In the genomic region with DNA sequence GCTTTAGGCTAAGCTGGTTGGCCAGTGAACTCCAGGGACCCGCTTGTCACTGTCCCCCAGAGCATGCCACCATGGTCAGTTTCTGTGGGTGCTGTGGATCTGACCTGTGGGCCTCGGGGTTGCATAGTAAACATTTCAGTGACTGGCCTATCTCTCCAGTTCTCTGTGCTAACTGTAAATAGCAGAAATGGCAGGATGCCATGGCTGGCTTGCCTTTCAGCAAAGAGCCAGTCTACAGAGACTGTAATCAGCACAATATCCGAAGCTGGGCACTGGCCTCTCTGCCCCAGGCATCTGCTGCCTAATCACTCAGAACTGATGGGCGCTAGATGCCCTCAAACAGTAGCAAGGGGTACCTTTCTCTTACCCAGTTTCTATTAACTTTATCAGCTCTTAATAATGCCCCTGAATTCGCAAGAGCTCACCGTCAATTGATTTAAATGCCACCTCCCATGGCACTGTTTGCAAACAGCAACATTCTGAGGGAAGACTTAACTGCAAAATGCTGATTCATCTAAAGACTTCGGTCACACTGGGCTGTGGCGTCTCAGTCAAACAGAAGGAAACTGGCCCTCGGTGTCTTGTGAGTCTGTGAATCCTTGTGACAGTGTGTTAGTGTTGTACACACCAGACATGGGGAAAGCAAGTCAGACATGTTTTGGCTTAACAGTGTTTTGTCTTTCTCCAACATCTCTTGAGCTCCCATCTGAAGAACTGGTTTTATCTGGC, we compare ENCODE assay signal across 8 mouse cellular contexts. TPM values are rescaled to one million over a fixed set of nuclear protein-coding genes. Genes with fewer than 3 reads are reported as not detected.
DNase-seq lines count a peak whose midpoint lies in the region; ATAC-seq and TF ChIP-seq lines count a peak whose summit lies in the region.
"Had no signal": no experiment of that assay in that cellular context is flagged by ENCODE, and none has a peak within 500 bp of the region (broad histone marks: within the 10 kb centered on the region; RNA-seq: fewer than 3 reads in every experiment).

No protein-coding gene starts in this region.

- no peak for TF ChIP-seq EP300 in stomach, postnatal 0 days (optimal IDR thresholded peaks at IDR 0.05)

- peaks cover 16% of the 10 kb centered on the region; the same call in 1 of the 2 replicates for H3K9me3 ChIP-seq in kidney, embryonic 14.5 days (ENCODE audit: control insufficient read depth, low read length)
- no peaks in the 10 kb centered on the region for H3K9me3 ChIP-seq in stomach, postnatal 0 days (ENCODE audit: control insufficient read depth, low read length)

- H3K4me3 ChIP-seq in kidney, embryonic 14.5 days (ENCODE audit: low read length), result no peak overlapping the region
- H3K4me3 ChIP-seq in stomach, postnatal 0 days (ENCODE audit: low read depth, low read length), result no peak overlapping the region
- H3K4me3 ChIP-seq: embryonic facial prominence, embryonic 13.5 days had no signal

- TF ChIP-seq CTCF in stomach, postnatal 0 days (IDR thresholded peaks at IDR 0.05; ENCODE audit: low read depth), result no peak

- no peak overlapping the region for H3K27ac ChIP-seq in kidney, embryonic 14.5 days (ENCODE audit: low read depth, low read length)
- H3K27ac ChIP-seq in stomach, postnatal 0 days (replicated peaks), result no peak overlapping the region
- H3K27ac ChIP-seq: embryonic facial prominence, embryonic 13.5 days had no signal

- peaks cover 17% of the 10 kb centered on the region for H3K36me3 ChIP-seq in kidney, embryonic 14.5 days (ENCODE audit: control insufficient read depth, insufficient read depth, low read length)
- peaks cover 16% of the 10 kb centered on the region for H3K36me3 ChIP-seq in stomach, postnatal 0 days (ENCODE audit: control insufficient read depth, insufficient read depth, low read length)

- 80% methylated on average over 9 of the region's 9 CpGs for WGBS in kidney, embryonic 14.5 days
- 66% methylated on average over 9 of the region's 9 CpGs for WGBS in stomach, postnatal 0 days

- peak; percentile 66 for DNase-seq in heart, postnatal 4 days
- DNase-seq in heart, adult 8-10 months (ENCODE audit: low spot score), result no peak
- peak; percentile 21 for DNase-seq in testis, postnatal 14 days (ENCODE audit: low spot score)
- no peak for DNase-seq in testis, postnatal 10 days (ENCODE audit: low spot score)
- DNase-seq in stomach, postnatal 0 days (ENCODE audit: low spot score), result peak; percentile 67
- DNase-seq in frontal cortex, postnatal 36 days (ENCODE audit: low spot score in 2 of 2), result no peak

- H3K9ac ChIP-seq in kidney, embryonic 14.5 days (ENCODE audit: low read depth, low read length), result no peak overlapping the region
- no peak overlapping the region for H3K9ac ChIP-seq in stomach, postnatal 0 days (ENCODE audit: low read length)
- H3K9ac ChIP-seq: embryonic facial prominence, embryonic 13.5 days had no signal

- H3K27me3 ChIP-seq in kidney, embryonic 14.5 days (ENCODE audit: control insufficient read depth, insufficient read depth, low read length), result no peaks in the 10 kb centered on the region
- no peaks in the 10 kb centered on the region for H3K27me3 ChIP-seq in stomach, postnatal 0 days (ENCODE audit: control insufficient read depth, insufficient read depth, low read length)
- H3K27me3 ChIP-seq: embryonic facial prominence, embryonic 13.5 days had no signal

- peak; percentile 60; the same call in 1 of the 2 replicates for ATAC-seq in kidney, embryonic 14.5 days (ENCODE audit: low FRiP score, low TSS enrichment)
- peak; percentile 59 for ATAC-seq in stomach, postnatal 0 days (ENCODE audit: low FRiP score, low TSS enrichment)

- H3K4me1 ChIP-seq in kidney, embryonic 14.5 days (ENCODE audit: control insufficient read depth, insufficient read depth, low read length), result 0 out of 2 replicates have a peak, but pooled peaks cover 8% of the 10 kb centered on the region
- peaks cover 3% of the 10 kb centered on the region; the same call in 1 of the 2 replicates for H3K4me1 ChIP-seq in stomach, postnatal 0 days (replicated peaks; ENCODE audit: control insufficient read depth, insufficient read depth)

- no peak overlapping the region for H3K4me2 ChIP-seq in kidney, embryonic 14.5 days (replicated peaks; ENCODE audit: low read depth, low read length)
- no peak overlapping the region for H3K4me2 ChIP-seq in stomach, postnatal 0 days (replicated peaks; ENCODE audit: low read depth)
- H3K4me2 ChIP-seq: embryonic facial prominence, embryonic 13.5 days had no signal

RNA-seq across cellular contexts. Expression of a gene that starts 59.0 kb away (rescaled TPM):
- total RNA-seq in heart, postnatal 4 days (2021), result 10 to 100 TPM; 31.6 to 32.1 TPM
- 10 to 100 TPM in 3 of 4 experiments, 1 to 10 TPM in 1; 10.0 to 15.6 (median 11.0) TPM for total RNA-seq in heart, adult 8-10 months (2022)
- 45.1 and 57.3 TPM in 2 replicates for polyA plus RNA-seq in kidney, embryonic 14.5 days (2014; fragmentation: Nextera tagmentation; extraction: Ambion mirVana)
- polyA plus RNA-seq in stomach, postnatal 0 days (2015; fragmentation: Nextera tagmentation; extraction: Ambion mirVana), result 15.0 and 17.7 TPM in 2 replicates

Comparison
In these comparisons a context has a peak if more than half of its experiments do, and no peak if none do; other contexts are left out.
1. DNase-seq: peak in heart, postnatal 4 days (single experiment), testis, postnatal 14 days (single experiment) and stomach, postnatal 0 days (single experiment); none in heart, adult 8-10 months (single experiment), testis, postnatal 10 days (single experiment) and frontal cortex, postnatal 36 days (0 of 2).